In the genomic region with DNA sequence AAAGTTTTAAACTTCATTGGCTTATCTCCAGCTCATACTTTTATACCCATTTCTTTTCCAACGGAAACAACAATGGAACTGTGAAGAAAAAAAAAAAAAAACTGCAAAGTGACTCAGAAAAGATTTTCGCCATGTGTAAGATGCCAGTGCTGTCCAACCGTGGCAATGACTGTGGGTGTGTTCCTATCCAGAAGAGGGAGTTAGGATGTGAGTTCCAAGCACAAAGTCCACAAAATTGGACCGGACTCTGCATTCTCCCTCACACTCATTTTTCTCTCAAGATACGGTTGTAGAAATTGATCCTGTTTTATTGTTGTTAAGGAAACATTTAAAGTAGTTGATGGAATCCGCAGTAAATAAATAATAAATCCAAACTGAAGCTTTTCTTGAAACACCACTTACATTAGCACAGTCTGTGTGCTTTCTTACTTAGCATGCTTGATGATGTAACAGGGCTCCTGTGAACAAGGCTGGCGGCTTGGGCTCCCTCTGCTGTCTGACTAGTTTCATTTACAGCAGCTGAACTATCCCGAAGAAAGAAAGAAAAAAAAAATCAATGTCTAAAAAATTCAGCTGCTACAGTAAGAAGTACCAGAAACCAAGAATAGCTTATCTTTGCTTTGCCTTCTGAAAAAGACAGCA, we compare ENCODE assay signal across 9 mouse cellular contexts. TPM values are rescaled to one million over a fixed set of nuclear protein-coding genes. Genes with fewer than 3 reads are reported as not detected.
DNase-seq lines count a peak whose midpoint lies in the region; ATAC-seq lines count a peak whose summit lies in the region.
"Had no signal": no experiment of that assay in that cellular context is flagged by ENCODE, and none has a peak within 500 bp of the region (broad histone marks: within the 10 kb centered on the region; RNA-seq: fewer than 3 reads in every experiment).

No protein-coding gene starts in this region.

- no peak for ATAC-seq in limb, embryonic 11.5 days (ENCODE audit: insufficient number of reproducible peaks, low FRiP score, low TSS enrichment, low read depth)
- ATAC-seq in megakaryocyte progenitor cell, adult 5-6 weeks (replicated peaks; ENCODE audit: poor library complexity) = peak; percentile 63
- ATAC-seq in erythroid progenitor cell, adult 5-6 weeks (replicated peaks; ENCODE audit: low FRiP score, poor library complexity, severe bottlenecking) = no peak

- H3K9me3 ChIP-seq in limb, embryonic 11.5 days (ENCODE audit: control insufficient read depth, low read length) = no peaks in the 10 kb centered on the region
- no peaks in the 10 kb centered on the region for H3K9me3 ChIP-seq in limb, embryonic 10.5 days (replicated peaks)
- H3K9me3 ChIP-seq: embryonic facial prominence, embryonic 15.5 days had no signal

- H3K4me1 ChIP-seq in limb, embryonic 11.5 days (ENCODE audit: control insufficient read depth, insufficient read depth, low read length) = no peaks in the 10 kb centered on the region
- no peaks in the 10 kb centered on the region for H3K4me1 ChIP-seq in limb, embryonic 10.5 days
- H3K4me1 ChIP-seq: embryonic facial prominence, embryonic 15.5 days had no signal

- H3K27me3 ChIP-seq in limb, embryonic 11.5 days (ENCODE audit: control insufficient read depth, insufficient read depth, low read length) = no peaks in the 10 kb centered on the region
- H3K27me3 ChIP-seq in limb, embryonic 10.5 days (ENCODE audit: low read depth, poor library complexity, severe bottlenecking) = no peaks in the 10 kb centered on the region
- H3K27me3 ChIP-seq: embryonic facial prominence, embryonic 15.5 days had no signal

- H3K36me3 ChIP-seq in limb, embryonic 11.5 days (ENCODE audit: control insufficient read depth, insufficient read depth, low read length) = no peaks in the 10 kb centered on the region
- H3K36me3 ChIP-seq in limb, embryonic 10.5 days = no peaks in the 10 kb centered on the region
- H3K36me3 ChIP-seq: embryonic facial prominence, embryonic 15.5 days had no signal

- peak; percentile 54 for DNase-seq in limb, embryonic 11.5 days (ENCODE audit: low spot score)
- DNase-seq in limb, embryonic 10.5 days (ENCODE audit: low spot score) = no peak
- peak; percentile 56 for DNase-seq in adrenal gland, postnatal 10 days
- DNase-seq in forelimb bud, embryonic 11.5 days (ENCODE audit: low read depth, low spot score) = peak; percentile 19
- DNase-seq in kidney, postnatal 4 days = peak; percentile 58 to 72
- DNase-seq in natural killer cell, adult 2 months (ENCODE audit: low spot score in 2 of 2) = no peak

- no peak overlapping the region for H3K4me3 ChIP-seq in limb, embryonic 11.5 days (ENCODE audit: low read depth, low read length)
- no peak overlapping the region for H3K4me3 ChIP-seq in limb, embryonic 10.5 days
- H3K4me3 ChIP-seq: embryonic facial prominence, embryonic 15.5 days had no signal

- H3K9ac ChIP-seq in limb, embryonic 11.5 days (ENCODE audit: low read length) = no peak overlapping the region
- H3K9ac ChIP-seq: embryonic facial prominence, embryonic 15.5 days had no signal

- no peak overlapping the region for H3K4me2 ChIP-seq in limb, embryonic 11.5 days (ENCODE audit: low read depth, severe bottlenecking)
- H3K4me2 ChIP-seq: embryonic facial prominence, embryonic 15.5 days had no signal

- no peak overlapping the region for H3K27ac ChIP-seq in limb, embryonic 11.5 days (replicated peaks; ENCODE audit: low read depth, low read length)
- no peak overlapping the region for H3K27ac ChIP-seq in limb, embryonic 10.5 days
- H3K27ac ChIP-seq: embryonic facial prominence, embryonic 15.5 days had no signal

- WGBS in limb, embryonic 11.5 days = 59% methylated on average over 8 of the region's 8 CpGs
- WGBS in limb, embryonic 10.5 days = 62% methylated on average over 8 of the region's 8 CpGs

RNA-seq across cellular contexts. Expression of a gene that starts 25.1 kb away (rescaled TPM):
- polyA plus RNA-seq in limb, embryonic 11.5 days (2014; fragmentation: Nextera tagmentation; extraction: Ambion mirVana) = 0.23 and 0.38 TPM in 2 replicates
- 0.09 and 0.40 TPM in 2 replicates for polyA plus RNA-seq in limb, embryonic 10.5 days (2016; fragmentation: Nextera tagmentation; extraction: Ambion mirVana)
- 1 to 10 TPM; 3.5 to 6.9 TPM for total RNA-seq in adrenal gland, postnatal 10 days (2021)
- total RNA-seq in megakaryocyte progenitor cell, adult 5-6 weeks (2015) = 0.05 TPM in 1 of 2 replicates, not detected in the other
- not detected in 2 replicates for total RNA-seq in megakaryocyte progenitor cell, adult 5-6 weeks (2017)
- not detected in 2 replicates for total RNA-seq in erythroid progenitor cell, adult 5-6 weeks (2015; ENCODE audit: low replicate concordance)
- not detected in 2 replicates for total RNA-seq in erythroid progenitor cell, adult 5-6 weeks (2017; ENCODE audit: low replicate concordance)

Comparison
In these comparisons a context has a peak if more than half of its experiments do, and no peak if none do; other contexts are left out.
1. DNase-seq: peak in limb, embryonic 11.5 days (single experiment), adrenal gland, postnatal 10 days (single experiment), forelimb bud, embryonic 11.5 days (single experiment) and kidney, postnatal 4 days (2 of 2); none in limb, embryonic 10.5 days (single experiment) and natural killer cell, adult 2 months (0 of 2).
2. RNA of a gene that starts 25.1 kb away (total RNA-seq): 3.5 to 6.9 TPM in adrenal gland, postnatal 10 days; 0.05 TPM in megakaryocyte progenitor cell, adult 5-6 weeks and not detected in erythroid progenitor cell, adult 5-6 weeks; every median in the first group is over 4 times any median in the second.